Mouse (Mus musculus): ENCODE data around the gene Cnnm1. TPM values are rescaled to one million over a fixed set of nuclear protein-coding genes. Genes with fewer than 3 reads are reported as not detected.
A peak's percentile ranks its signal among the peaks of the same experiment; 100 is the strongest.

Gene Cnnm1
- polyA plus RNA-seq, 1 experiment from 2014 or later, result 0.62 TPM

- under 1% methylated on average over 82 of the region's 118 CpGs for WGBS
- H3K9ac ChIP-seq (ENCODE audit: low read length), result peak overlapping the region; percentile 75
- peak overlapping the region; percentile 73 for H3K4me3 ChIP-seq (ENCODE audit: low read depth, low read length)
- peak overlapping the region; percentile 98 for H3K4me2 ChIP-seq (ENCODE audit: low read length)
- H3K4me1 ChIP-seq (ENCODE audit: control insufficient read depth, insufficient read depth, low read length), result peaks cover 3% of the 10 kb centered on the region; the same call in 1 of the 2 replicates
- peak overlapping the region; percentile 14; the same call in 1 of the 2 replicates for H3K27ac ChIP-seq (ENCODE audit: low read depth, low read length)
- peaks cover 31% of the 10 kb centered on the region; the same call in 1 of the 2 replicates for H3K27me3 ChIP-seq (replicated peaks; ENCODE audit: control insufficient read depth, insufficient read depth, low read length)
- ATAC-seq (peak; percentile 66), DNase-seq (ENCODE audit: low spot score) (peak; percentile 51)
- no peaks in the 10 kb centered on the region for H3K9me3 ChIP-seq (replicated peaks; ENCODE audit: control insufficient read depth, low read length)
- H3K36me3 ChIP-seq (ENCODE audit: control insufficient read depth, insufficient read depth, low read length), result no peaks in the 10 kb centered on the region
Observed at GRCm38 (mm10) chr19:43440768-43441660, 778 bp downstream of the Cnnm1 start.

- DNase-seq (ENCODE audit: low spot score), result no peak
- H3K27ac ChIP-seq (ENCODE audit: low read depth, low read length), result no peak overlapping the region
- WGBS, result 17% methylated on average over 17 of the region's 17 CpGs
Observed at GRCm38 (mm10) chr19:43441661-43441990, 1.4 kb downstream of the Cnnm1 start.

GRCm38 (mm10) chr19:43442269-43442668 lies 2.0 kb downstream of the Cnnm1 start:
- H3K27ac ChIP-seq (ENCODE audit: low read depth, low read length), result no peak overlapping the region
- H3K4me2 ChIP-seq (ENCODE audit: low read length), result peak overlapping the region; percentile 98
- 53% methylated on average over 6 of the region's 6 CpGs for WGBS
- no peaks in the 10 kb centered on the region for H3K36me3 ChIP-seq (ENCODE audit: control insufficient read depth, insufficient read depth, low read length)
- H3K9ac ChIP-seq (ENCODE audit: low read length), result no peak overlapping the region
- peaks cover 3% of the 10 kb centered on the region; the same call in 1 of the 2 replicates for H3K4me1 ChIP-seq (ENCODE audit: control insufficient read depth, insufficient read depth, low read length)
- H3K4me3 ChIP-seq (ENCODE audit: low read depth, low read length), result no peak overlapping the region
- DNase-seq (ENCODE audit: low spot score) (no peak), ATAC-seq (no peak)
- peaks cover 31% of the 10 kb centered on the region; the same call in 1 of the 2 replicates for H3K27me3 ChIP-seq (replicated peaks; ENCODE audit: control insufficient read depth, insufficient read depth, low read length)
- no peaks in the 10 kb centered on the region for H3K9me3 ChIP-seq (replicated peaks; ENCODE audit: control insufficient read depth, low read length)

More at GRCm38 (mm10) chr19:43441661-43441990, 1.4 kb downstream of the Cnnm1 start:
- Histone ChIP-seq H3K4me3 (ENCODE audit: low read depth, low read length) (peak overlapping the region; percentile 73), H3K9me3 (replicated peaks; ENCODE audit: control insufficient read depth, low read length) (no peaks in the 10 kb centered on the region), H3K27me3 (replicated peaks; ENCODE audit: control insufficient read depth, insufficient read depth, low read length) (peaks cover 31% of the 10 kb centered on the region; the same call in 1 of the 2 replicates), H3K4me2 (ENCODE audit: low read length) (peak overlapping the region; percentile 98), H3K36me3 (ENCODE audit: control insufficient read depth, insufficient read depth, low read length) (no peaks in the 10 kb centered on the region), H3K4me1 (ENCODE audit: control insufficient read depth, insufficient read depth, low read length) (peaks cover 3% of the 10 kb centered on the region; the same call in 1 of the 2 replicates), H3K9ac (ENCODE audit: low read length) (peak overlapping the region; percentile 75)
- peak; percentile 10 for ATAC-seq

- DNase-seq (ENCODE audit: low spot score), result no peak
- H3K27me3 ChIP-seq (replicated peaks; ENCODE audit: control insufficient read depth, insufficient read depth, low read length), result peaks cover 31% of the 10 kb centered on the region; the same call in 1 of the 2 replicates
- peaks cover 3% of the 10 kb centered on the region; the same call in 1 of the 2 replicates for H3K4me1 ChIP-seq (ENCODE audit: control insufficient read depth, insufficient read depth, low read length)
- H3K9ac ChIP-seq (ENCODE audit: low read length), result no peak overlapping the region
- H3K9me3 ChIP-seq (replicated peaks; ENCODE audit: control insufficient read depth, low read length), result no peaks in the 10 kb centered on the region
- ATAC-seq, result no peak
- H3K27ac ChIP-seq (ENCODE audit: low read depth, low read length), result no peak overlapping the region
- no peak overlapping the region for H3K4me3 ChIP-seq (ENCODE audit: low read depth, low read length)
- H3K36me3 ChIP-seq (ENCODE audit: control insufficient read depth, insufficient read depth, low read length), result no peaks in the 10 kb centered on the region
- no peak overlapping the region for H3K4me2 ChIP-seq (ENCODE audit: low read length)
- 86% methylated on average over 5 of the region's 5 CpGs for WGBS
Observed at GRCm38 (mm10) chr19:43442906-43443305, 2.7 kb downstream of the Cnnm1 start.

GRCm38 (mm10) chr19:43444636-43445205 lies 4.5 kb downstream of the Cnnm1 start:
- WGBS, result 74% methylated on average over 6 of the region's 6 CpGs
- peak; percentile 52 for DNase-seq (ENCODE audit: low spot score)

GRCm38 (mm10) chr19:43451563-43451962 lies 11.3 kb downstream of the Cnnm1 start:
- no peak overlapping the region for H3K9ac ChIP-seq (ENCODE audit: low read length)
- 86% methylated on average over 10 of the region's 10 CpGs for WGBS

More at GRCm38 (mm10) chr19:43444636-43445205, 4.5 kb downstream of the Cnnm1 start:
- ATAC-seq, result no peak
- Histone ChIP-seq H3K27ac (ENCODE audit: low read depth, low read length) (no peak overlapping the region), H3K4me1 (ENCODE audit: control insufficient read depth, insufficient read depth, low read length) (peaks cover 3% of the 10 kb centered on the region; the same call in 1 of the 2 replicates), H3K4me3 (ENCODE audit: low read depth, low read length) (no peak overlapping the region), H3K27me3 (replicated peaks; ENCODE audit: control insufficient read depth, insufficient read depth, low read length) (peaks cover 26% of the 10 kb centered on the region; the same call in 1 of the 2 replicates), H3K36me3 (ENCODE audit: control insufficient read depth, insufficient read depth, low read length) (no peaks in the 10 kb centered on the region), H3K4me2 (ENCODE audit: low read length) (no peak overlapping the region), H3K9me3 (replicated peaks; ENCODE audit: control insufficient read depth, low read length) (no peaks in the 10 kb centered on the region), H3K9ac (ENCODE audit: low read length) (no peak overlapping the region)

GRCm38 (mm10) chr19:43452176-43452575 lies 11.9 kb downstream of the Cnnm1 start:
- Histone ChIP-seq H3K36me3 (ENCODE audit: control insufficient read depth, insufficient read depth, low read length) (no peaks in the 10 kb centered on the region), H3K27ac (ENCODE audit: low read depth, low read length) (no peak overlapping the region), H3K4me1 (ENCODE audit: control insufficient read depth, insufficient read depth, low read length) (no peaks in the 10 kb centered on the region), H3K9ac (ENCODE audit: low read length) (no peak overlapping the region), H3K9me3 (replicated peaks; ENCODE audit: control insufficient read depth, low read length) (no peaks in the 10 kb centered on the region), H3K27me3 (replicated peaks; ENCODE audit: control insufficient read depth, insufficient read depth, low read length) (no peaks in the 10 kb centered on the region), H3K4me3 (ENCODE audit: low read depth, low read length) (no peak overlapping the region), H3K4me2 (ENCODE audit: low read length) (no peak overlapping the region)
- no peak for ATAC-seq
- 77% methylated on average over 5 of the region's 5 CpGs for WGBS
- DNase-seq (ENCODE audit: low spot score), result peak; percentile 64

More at GRCm38 (mm10) chr19:43451563-43451962, 11.3 kb downstream of the Cnnm1 start:
- H3K36me3 ChIP-seq (ENCODE audit: control insufficient read depth, insufficient read depth, low read length), result no peaks in the 10 kb centered on the region
- no peaks in the 10 kb centered on the region for H3K4me1 ChIP-seq (ENCODE audit: control insufficient read depth, insufficient read depth, low read length)
- no peak overlapping the region for H3K27ac ChIP-seq (ENCODE audit: low read depth, low read length)
- no peak overlapping the region for H3K4me2 ChIP-seq (ENCODE audit: low read length)
- H3K9me3 ChIP-seq (replicated peaks; ENCODE audit: control insufficient read depth, low read length), result no peaks in the 10 kb centered on the region
- H3K4me3 ChIP-seq (ENCODE audit: low read depth, low read length), result no peak overlapping the region
- DNase-seq (ENCODE audit: low spot score), result no peak
- no peaks in the 10 kb centered on the region for H3K27me3 ChIP-seq (replicated peaks; ENCODE audit: control insufficient read depth, insufficient read depth, low read length)
- no peak for ATAC-seq

GRCm38 (mm10) chr19:43453025-43453424 lies 12.8 kb downstream of the Cnnm1 start:
- Histone ChIP-seq H3K9ac (ENCODE audit: low read length) (no peak overlapping the region), H3K4me1 (ENCODE audit: control insufficient read depth, insufficient read depth, low read length) (no peaks in the 10 kb centered on the region), H3K27me3 (replicated peaks; ENCODE audit: control insufficient read depth, insufficient read depth, low read length) (no peaks in the 10 kb centered on the region), H3K4me3 (ENCODE audit: low read depth, low read length) (no peak overlapping the region), H3K4me2 (ENCODE audit: low read length) (no peak overlapping the region), H3K27ac (ENCODE audit: low read depth, low read length) (no peak overlapping the region), H3K36me3 (ENCODE audit: control insufficient read depth, insufficient read depth, low read length) (no peaks in the 10 kb centered on the region), H3K9me3 (replicated peaks; ENCODE audit: control insufficient read depth, low read length) (no peaks in the 10 kb centered on the region)
- 94% methylated on average over 4 of the region's 4 CpGs for WGBS
- DNase-seq (ENCODE audit: low spot score), result no peak
- no peak for ATAC-seq

All from forebrain, embryonic 14.5 days (tissue).